Mouse (Mus musculus) hindbrain, embryonic 10.5 days (tissue): ENCODE measurements at regions not wholly inside any gene's neighbourhood (a gene's known extent, or its start where the extent isn't known, plus 50 kb on each side); places are given as distances from the start of the nearest gene placed in this dataset.
A peak's percentile ranks its signal among the peaks of the same experiment; 100 is the strongest.

Experiments
- DNase-seq: peaks from one replicate; pipeline ENCODE4 v3.0.0-alpha.2; 2017; ENCODE audit warnings: low spot score
- H3K27ac ChIP-seq: fragments of 300-500 bp; sonication (generic); 2 replicates; pipeline ENCODE4 v1.5.1; 2016; ENCODE audit warnings: mild to moderate bottlenecking, moderate library complexity
- H3K27me3 ChIP-seq: fragments of 300-500 bp; sonication (generic); 2 replicates; pipeline ENCODE4 v1.6.1; 2016; ENCODE audit warnings: mild to moderate bottlenecking; ENCODE audit not compliant: poor library complexity, insufficient read depth, severe bottlenecking
- H3K36me3 ChIP-seq: fragments of 300-500 bp; sonication (generic); 2 replicates; pipeline ENCODE4 v1.6.1; 2016; ENCODE audit warnings: mild to moderate bottlenecking, moderate library complexity
- H3K4me1 ChIP-seq: fragments of 300-500 bp; sonication (generic); replicated peaks from 2 replicates; pipeline ENCODE4 v1.6.1; 2016; ENCODE audit warnings: mild to moderate bottlenecking
- H3K4me3 ChIP-seq: fragments of 300-500 bp; sonication (generic); 2 replicates; pipeline ENCODE4 v1.5.1; 2016; ENCODE audit warnings: mild to moderate bottlenecking, moderate library complexity
- H3K9me3 ChIP-seq: fragments of 300-500 bp; sonication (generic); 2 replicates; pipeline ENCODE4 v1.6.1; 2016; ENCODE audit warnings: mild to moderate bottlenecking, moderate library complexity
- WGBS: fragments of 180-500 bp; shearing (Covaris S2); methylation state at CpG from one replicate; pipeline ENCODE4 v1.1.7; 2016; 5-methylcytosine and 5-hydroxymethylcytosine counted together

- H3K4me1 ChIP-seq, result no peaks in the 10 kb centered on the region
- no peak overlapping the region for H3K4me3 ChIP-seq
- DNase-seq, result no peak
- H3K36me3 ChIP-seq, result no peaks in the 10 kb centered on the region
- 89% methylated on average over 1 of the region's 1 CpGs for WGBS
- H3K27ac ChIP-seq, result no peak overlapping the region
- no peaks in the 10 kb centered on the region for H3K27me3 ChIP-seq
- no peaks in the 10 kb centered on the region for H3K9me3 ChIP-seq
These were observed 133.1 kb downstream of the Rap2a start for GRCm38 (mm10) chr14:120611311-120611710.

GRCm38 (mm10) chr14:120626223-120626935 is 148.1 kb downstream of the Rap2a start:
- Histone ChIP-seq H3K27ac (0 out of 2 replicates have a peak overlapping the region, but pooled peaks have one; percentile 41), H3K36me3 (no peaks in the 10 kb centered on the region), H3K27me3 (no peaks in the 10 kb centered on the region), H3K4me1 (peaks cover 5% of the 10 kb centered on the region; the same call in 1 of the 2 replicates), H3K9me3 (no peaks in the 10 kb centered on the region), H3K4me3 (no peak overlapping the region)
- WGBS, result 81% methylated on average over 9 of the region's 9 CpGs
- no peak for DNase-seq

- Histone ChIP-seq H3K4me3 (no peak overlapping the region), H3K27me3 (no peaks in the 10 kb centered on the region), H3K4me1 (peaks cover 5% of the 10 kb centered on the region; the same call in 1 of the 2 replicates), H3K9me3 (no peaks in the 10 kb centered on the region), H3K36me3 (no peaks in the 10 kb centered on the region), H3K27ac (0 out of 2 replicates have a peak overlapping the region, but pooled peaks have one; percentile 41)
- no peak for DNase-seq
- WGBS, result 80% methylated on average over 4 of the region's 4 CpGs
These were observed 148.7 kb downstream of the Rap2a start for GRCm38 (mm10) chr14:120626936-120627277.

DNA sequence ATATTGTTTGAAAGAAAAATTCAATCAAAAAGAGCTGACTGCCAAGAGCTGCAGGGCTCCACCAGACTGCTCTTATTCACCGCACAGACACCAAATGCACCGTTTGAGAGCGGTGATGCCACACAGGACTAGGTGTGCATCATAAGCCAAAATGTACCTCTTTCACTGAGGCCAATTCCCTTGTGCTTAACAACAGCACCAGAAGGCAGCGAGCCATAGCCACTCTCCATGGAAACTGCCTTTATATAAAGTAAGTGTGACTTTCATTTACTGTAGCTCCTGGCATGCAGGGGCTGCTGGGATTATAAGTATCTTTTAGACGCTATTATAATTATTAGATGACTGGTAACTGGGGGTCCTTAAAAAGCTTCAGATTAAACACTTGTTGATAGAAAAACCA is 154.5 kb downstream of the Rap2a start:
- no peaks in the 10 kb centered on the region for H3K4me1 ChIP-seq
- no peaks in the 10 kb centered on the region for H3K36me3 ChIP-seq
- no peak for DNase-seq
- H3K27me3 ChIP-seq, result no peaks in the 10 kb centered on the region
- WGBS, result 90% methylated on average over 5 of the region's 5 CpGs
- H3K4me3 ChIP-seq, result no peak overlapping the region
- H3K9me3 ChIP-seq, result no peaks in the 10 kb centered on the region
- no peak overlapping the region for H3K27ac ChIP-seq

DNA sequence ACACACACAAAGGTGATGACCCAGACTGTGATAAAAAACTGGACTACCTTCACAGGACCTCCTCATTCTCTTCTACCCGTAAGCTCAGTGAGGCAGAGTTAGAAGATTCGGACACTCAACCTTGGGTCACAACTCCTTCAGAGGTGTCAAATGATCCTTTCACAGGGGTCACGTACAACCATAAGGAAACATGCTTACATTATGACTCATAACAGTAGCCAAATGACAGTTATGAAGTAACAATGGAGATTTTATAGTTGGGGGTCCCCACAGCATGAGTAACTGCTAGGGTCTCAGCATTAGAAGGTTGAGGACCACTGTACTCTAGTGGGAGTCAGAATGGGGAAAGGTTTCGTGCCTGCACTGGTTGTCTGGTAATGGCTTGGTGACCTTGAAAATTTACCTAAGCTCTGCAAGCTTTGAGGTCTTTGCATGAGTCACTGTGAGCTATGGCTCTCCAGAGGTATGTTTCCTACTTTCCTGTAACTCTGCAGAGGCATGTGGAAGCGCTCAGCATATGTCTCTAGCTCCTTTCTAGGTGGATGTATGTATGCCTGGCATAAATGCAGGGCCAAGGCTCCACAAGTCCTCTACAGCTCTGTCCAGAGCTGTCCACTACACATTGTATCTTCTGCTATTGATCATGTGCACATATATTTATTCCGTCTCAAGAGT is 158.6 kb downstream of the Rap2a start:
- no peaks in the 10 kb centered on the region for H3K9me3 ChIP-seq
- H3K36me3 ChIP-seq, result no peaks in the 10 kb centered on the region
- no peaks in the 10 kb centered on the region for H3K27me3 ChIP-seq
- DNase-seq, result no peak
- H3K4me1 ChIP-seq, result no peaks in the 10 kb centered on the region
- no peak overlapping the region for H3K27ac ChIP-seq
- 91% methylated on average over 6 of the region's 6 CpGs for WGBS
- no peak overlapping the region for H3K4me3 ChIP-seq

- Histone ChIP-seq H3K4me3 (no peak overlapping the region), H3K27ac (no peak overlapping the region), H3K36me3 (no peaks in the 10 kb centered on the region), H3K9me3 (no peaks in the 10 kb centered on the region), H3K27me3 (no peaks in the 10 kb centered on the region), H3K4me1 (no peaks in the 10 kb centered on the region)
- DNase-seq, result no peak
- 79% methylated on average over 13 of the region's 13 CpGs for WGBS
These were observed 159.4 kb downstream of the Rap2a start for GRCm38 (mm10) chr14:120637486-120638125.

DNA sequence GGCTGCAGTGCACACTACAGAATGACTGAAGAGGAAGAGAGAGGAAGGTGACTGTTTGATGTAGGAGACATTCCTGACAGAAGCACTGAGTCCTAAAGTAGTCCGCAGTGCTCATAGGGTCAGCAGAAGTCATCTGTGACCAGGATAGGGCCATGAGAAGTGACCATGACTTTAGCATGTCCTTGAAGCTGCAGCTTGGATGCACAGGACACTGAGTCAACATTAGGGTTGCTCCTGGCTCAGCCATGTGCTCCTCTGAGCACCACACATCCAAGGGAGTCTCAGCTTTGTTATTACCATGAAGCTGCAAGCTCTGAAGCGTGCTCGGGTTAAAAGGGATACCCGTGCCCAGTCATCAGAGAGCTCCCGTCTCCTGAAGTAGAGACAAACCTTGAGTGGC is 164.3 kb downstream of the Rap2a start:
- no peak for DNase-seq
- H3K36me3 ChIP-seq, result no peaks in the 10 kb centered on the region
- H3K4me3 ChIP-seq, result no peak overlapping the region
- 91% methylated on average over 5 of the region's 5 CpGs for WGBS
- no peaks in the 10 kb centered on the region for H3K27me3 ChIP-seq
- H3K4me1 ChIP-seq, result no peaks in the 10 kb centered on the region
- H3K27ac ChIP-seq, result no peak overlapping the region
- no peaks in the 10 kb centered on the region for H3K9me3 ChIP-seq

GRCm38 (mm10) chr14:120652034-120652433 is 173.8 kb downstream of the Rap2a start:
- H3K4me3 ChIP-seq, result no peak overlapping the region
- no peaks in the 10 kb centered on the region for H3K27me3 ChIP-seq
- H3K36me3 ChIP-seq, result no peaks in the 10 kb centered on the region
- H3K9me3 ChIP-seq, result no peaks in the 10 kb centered on the region
- H3K4me1 ChIP-seq, result no peaks in the 10 kb centered on the region
- WGBS, result 89% methylated on average over 7 of the region's 7 CpGs
- no peak overlapping the region for H3K27ac ChIP-seq
- DNase-seq, result no peak

- no peak overlapping the region for H3K27ac ChIP-seq
- H3K27me3 ChIP-seq, result no peaks in the 10 kb centered on the region
- DNase-seq, result no peak
- WGBS, result 76% methylated on average over 6 of the region's 6 CpGs
- no peaks in the 10 kb centered on the region for H3K36me3 ChIP-seq
- no peaks in the 10 kb centered on the region for H3K4me1 ChIP-seq
- no peak overlapping the region for H3K4me3 ChIP-seq
- H3K9me3 ChIP-seq, result no peaks in the 10 kb centered on the region
These were observed 182.1 kb downstream of the Rap2a start for GRCm38 (mm10) chr14:120660321-120660781.

- 82% methylated on average over 5 of the region's 5 CpGs for WGBS
These were observed 182.9 kb downstream of the Rap2a start for GRCm38 (mm10) chr14:120661111-120661510.

GRCm38 (mm10) chr14:120669665-120670064 is 191.4 kb downstream of the Rap2a start:
- H3K4me3 ChIP-seq, result no peak overlapping the region
- H3K4me1 ChIP-seq, result peaks cover 6% of the 10 kb centered on the region
- H3K36me3 ChIP-seq, result no peaks in the 10 kb centered on the region
- H3K9me3 ChIP-seq, result no peaks in the 10 kb centered on the region
- no peak overlapping the region for H3K27ac ChIP-seq
- no peak for DNase-seq
- no peaks in the 10 kb centered on the region for H3K27me3 ChIP-seq
- 80% methylated on average over 5 of the region's 5 CpGs for WGBS

More at GRCm38 (mm10) chr14:120661111-120661510, 182.9 kb downstream of the Rap2a start:
- H3K4me3 ChIP-seq, result no peak overlapping the region
- no peaks in the 10 kb centered on the region for H3K27me3 ChIP-seq
- H3K9me3 ChIP-seq, result no peaks in the 10 kb centered on the region
- no peak for DNase-seq
- no peaks in the 10 kb centered on the region for H3K36me3 ChIP-seq
- no peak overlapping the region for H3K27ac ChIP-seq
- H3K4me1 ChIP-seq, result no peaks in the 10 kb centered on the region

DNA sequence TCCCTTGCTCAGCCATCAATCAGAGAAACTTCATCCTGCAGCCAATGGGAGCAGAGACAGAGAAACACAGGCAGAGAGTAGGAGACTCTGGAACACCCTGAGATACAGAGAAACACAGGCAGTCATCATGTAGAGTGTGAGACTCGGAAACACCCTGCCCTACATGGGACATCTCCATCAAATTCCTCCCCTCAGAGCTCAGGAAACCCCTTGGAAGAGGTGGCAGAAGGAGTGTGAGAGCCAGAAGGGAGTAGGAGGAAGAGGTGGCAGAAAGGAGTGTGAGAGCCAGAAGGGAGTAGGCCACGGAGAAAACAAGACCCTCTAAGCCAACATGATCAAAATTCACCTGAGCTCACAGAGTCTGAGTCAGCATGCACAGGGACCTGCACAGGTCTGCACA is 197.5 kb downstream of the Rap2a start:
- no peaks in the 10 kb centered on the region for H3K27me3 ChIP-seq
- H3K36me3 ChIP-seq, result no peaks in the 10 kb centered on the region
- H3K9me3 ChIP-seq, result no peaks in the 10 kb centered on the region
- H3K4me3 ChIP-seq, result no peak overlapping the region
- 83% methylated on average over 2 of the region's 2 CpGs for WGBS
- no peak overlapping the region for H3K27ac ChIP-seq
- no peak for DNase-seq
- H3K4me1 ChIP-seq, result no peaks in the 10 kb centered on the region

DNA sequence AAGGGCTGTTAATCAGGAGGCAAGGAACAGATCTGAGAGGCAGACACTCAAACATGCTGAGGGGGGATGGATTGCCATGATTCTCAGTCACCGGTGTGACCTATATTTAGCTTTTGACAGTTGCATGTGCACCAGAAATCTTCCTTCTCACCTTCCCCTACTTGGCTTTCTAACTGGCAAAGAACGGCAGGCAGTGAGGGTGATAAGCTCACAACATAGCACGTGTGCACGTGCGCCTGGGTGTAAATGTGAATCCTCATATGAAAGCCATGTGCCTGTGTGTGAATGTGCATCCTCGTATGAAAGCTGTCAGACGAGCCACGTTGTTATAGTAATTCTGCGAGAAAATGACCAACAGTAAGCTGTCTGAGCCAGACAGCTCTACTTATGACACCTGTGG is 200.3 kb downstream of the Rap2a start:
- no peak overlapping the region for H3K4me3 ChIP-seq
- no peak overlapping the region for H3K27ac ChIP-seq
- H3K4me1 ChIP-seq, result no peaks in the 10 kb centered on the region
- no peaks in the 10 kb centered on the region for H3K9me3 ChIP-seq
- H3K27me3 ChIP-seq, result no peaks in the 10 kb centered on the region
- no peak for DNase-seq
- WGBS, result 90% methylated on average over 9 of the region's 9 CpGs
- H3K36me3 ChIP-seq, result no peaks in the 10 kb centered on the region
